Mouse (Mus musculus) ES-CJ7 (cell line): ENCODE results near the gene Flywch2.
"Not testable (repeated sequence)": the region's sequence is repeated elsewhere in the genome, so short reads cannot be mapped to it uniquely, and the experiment has no call there.

Experiments used
- DNase-seq: peaks from one replicate; pipeline ENCODE4 v3.0.0; 2011; ENCODE audit warnings: low read depth, low spot score

The Flywch2 gene

DNA sequence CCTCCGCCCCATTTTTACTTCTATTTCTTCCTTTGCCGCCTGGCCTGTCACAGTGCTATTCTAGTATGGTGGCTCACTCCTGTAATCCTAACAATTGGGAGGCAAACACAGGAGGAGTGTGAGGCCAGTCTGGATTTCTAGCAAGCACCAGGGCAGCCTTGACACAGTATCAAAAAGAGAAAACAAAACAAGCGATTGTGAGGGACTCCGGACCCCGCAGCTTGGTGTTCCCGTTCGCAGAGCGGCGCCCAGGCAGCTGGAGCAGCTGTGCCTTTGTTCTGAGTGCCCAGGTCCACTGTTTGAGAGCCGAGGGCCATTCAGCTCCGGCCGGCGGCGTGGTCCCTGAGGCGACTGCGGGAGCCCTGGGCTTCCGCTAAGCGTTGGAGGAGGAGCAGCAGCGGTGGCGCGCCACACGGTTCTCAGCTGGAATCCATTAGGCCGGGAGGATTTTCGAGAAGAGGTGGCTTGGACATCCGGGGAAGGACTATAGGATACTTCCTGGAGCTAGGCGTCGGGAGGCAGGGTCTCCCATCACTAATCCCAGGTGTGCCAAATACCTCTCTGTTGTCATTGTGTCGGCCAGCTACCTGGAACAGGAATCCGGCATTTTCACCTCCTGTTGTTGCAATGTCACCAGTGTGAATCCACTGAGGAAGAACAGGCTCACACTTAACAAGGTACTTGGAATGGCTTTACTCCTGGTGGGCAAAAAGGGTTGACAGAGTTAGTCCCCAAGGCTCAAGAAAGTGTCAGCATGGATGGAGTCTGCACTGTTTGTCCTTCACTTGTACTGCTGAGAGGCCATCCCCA, 4.6 kb upstream of the Flywch2 start, which contains the start of gene Srrm2:
Gene Srrm2, plus strand, starts transcription at position 264 of the 810 bp plus-strand sequence.
- no peak for DNase-seq

GRCm38 (mm10) chr17:23789749-23790268, 3.9 kb upstream of the Flywch2 start:
- DNase-seq: peak; percentile 88

- no peak for DNase-seq
Measured at GRCm38 (mm10) chr17:23788973-23789372, 3.1 kb upstream of the Flywch2 start.

GRCm38 (mm10) chr17:23786510-23786931, 640 bp upstream of the Flywch2 start:
- DNase-seq: no peak

DNA sequence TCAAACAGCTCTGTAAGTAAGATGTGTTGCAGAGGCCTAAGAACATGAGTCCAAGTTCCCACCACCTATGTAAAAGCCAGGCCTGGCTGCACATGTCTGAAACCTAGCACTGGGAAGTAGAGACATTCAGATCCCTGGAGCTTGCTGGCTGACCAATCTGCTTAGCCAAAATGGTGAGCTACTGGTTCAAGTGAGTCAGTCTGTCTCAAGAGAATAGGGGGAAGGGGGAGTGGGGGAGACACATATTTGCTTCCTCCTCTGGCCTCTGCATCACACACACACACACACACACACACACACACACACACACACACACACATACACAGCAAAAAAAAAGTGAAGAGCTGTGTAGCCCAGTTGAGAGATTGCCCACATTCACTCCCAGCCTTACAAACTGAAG, 2.5 kb downstream of the Flywch2 start:
- DNase-seq: no peak

GRCm38 (mm10) chr17:23778447-23778846, 7.4 kb downstream of the Flywch2 start:
- no peak for DNase-seq

DNA sequence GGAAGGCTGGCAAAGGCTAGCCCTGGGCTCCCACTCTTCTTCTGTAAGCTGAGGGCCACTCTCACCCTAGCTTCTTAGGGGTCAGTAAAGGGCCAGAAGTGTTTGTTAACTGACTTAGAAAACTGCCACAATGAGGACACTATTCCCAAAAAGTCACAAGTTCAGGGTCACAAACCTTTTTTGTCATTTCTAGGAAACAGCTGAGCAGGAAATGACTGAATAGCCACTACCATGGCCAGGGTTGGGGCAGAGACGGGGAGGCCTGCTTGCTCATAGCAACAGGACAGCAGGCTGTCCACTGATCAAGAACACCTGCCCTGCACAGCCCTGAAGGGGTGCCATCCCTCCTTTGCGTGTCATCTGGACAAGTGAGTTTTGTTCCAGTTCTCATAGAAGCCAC, 8.7 kb downstream of the Flywch2 start:
- DNase-seq: no peak

DNA sequence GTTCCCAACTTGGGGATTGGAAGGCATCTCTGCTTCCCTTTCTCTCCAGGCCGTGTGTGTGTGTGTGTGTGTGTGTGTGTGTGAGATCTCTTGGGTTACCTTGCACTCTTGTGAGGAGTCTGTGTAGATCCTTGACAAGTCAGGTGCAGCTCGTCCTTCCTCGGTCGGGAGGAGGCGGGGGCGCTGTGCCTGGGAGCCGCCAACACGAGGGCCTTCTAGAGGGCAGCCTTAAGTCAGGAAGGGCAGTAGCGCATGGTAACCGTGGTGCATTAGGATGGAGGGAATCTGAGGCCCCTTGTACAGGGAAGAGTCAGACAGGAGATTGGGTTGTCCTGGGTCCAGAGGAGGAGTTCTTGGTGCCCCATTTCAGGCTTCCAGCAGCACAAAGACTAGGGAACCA, 9.7 kb downstream of the Flywch2 start:
- DNase-seq: no peak

- peak; percentile 80 for DNase-seq
Measured at GRCm38 (mm10) chr17:23774090-23774489, 11.8 kb downstream of the Flywch2 start.

DNA sequence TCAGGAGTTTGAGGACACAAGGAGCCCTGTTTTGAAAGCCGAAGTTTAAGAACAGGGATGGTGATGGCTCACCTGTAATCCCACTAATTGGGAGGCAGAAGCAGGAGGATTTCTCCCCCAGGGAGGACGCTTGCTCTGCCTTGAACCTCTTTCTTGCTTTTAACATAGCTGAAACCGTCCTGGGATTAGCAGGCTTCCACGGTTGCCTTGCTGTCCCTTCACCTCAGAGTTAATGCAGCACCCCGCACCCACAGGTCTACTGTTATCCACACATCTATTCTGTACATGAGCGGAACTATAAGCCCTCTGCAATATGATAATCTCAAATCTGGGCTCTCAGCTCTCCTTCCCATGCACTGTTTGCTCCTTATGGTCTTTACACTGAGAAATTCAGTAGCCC, 12.2 kb downstream of the Flywch2 start:
- DNase-seq: no peak

DNA sequence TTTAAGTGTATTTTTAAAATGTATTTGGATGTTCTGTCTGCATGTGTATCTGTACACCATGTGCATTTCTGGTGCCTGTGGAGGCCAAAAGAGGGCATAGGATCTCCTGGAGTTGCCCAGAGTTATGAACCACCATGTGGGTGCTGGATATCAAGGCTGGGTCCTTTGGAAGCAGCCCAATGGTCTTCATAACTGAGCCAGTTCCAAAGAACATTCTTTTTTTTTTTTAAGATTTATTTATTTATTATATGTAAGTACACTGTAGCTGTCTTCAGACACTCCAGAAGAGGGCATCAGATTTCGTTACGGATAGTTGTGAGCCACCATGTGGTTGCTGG, 13.7 kb downstream of the Flywch2 start:
- not testable (repeated sequence) for DNase-seq

DNA sequence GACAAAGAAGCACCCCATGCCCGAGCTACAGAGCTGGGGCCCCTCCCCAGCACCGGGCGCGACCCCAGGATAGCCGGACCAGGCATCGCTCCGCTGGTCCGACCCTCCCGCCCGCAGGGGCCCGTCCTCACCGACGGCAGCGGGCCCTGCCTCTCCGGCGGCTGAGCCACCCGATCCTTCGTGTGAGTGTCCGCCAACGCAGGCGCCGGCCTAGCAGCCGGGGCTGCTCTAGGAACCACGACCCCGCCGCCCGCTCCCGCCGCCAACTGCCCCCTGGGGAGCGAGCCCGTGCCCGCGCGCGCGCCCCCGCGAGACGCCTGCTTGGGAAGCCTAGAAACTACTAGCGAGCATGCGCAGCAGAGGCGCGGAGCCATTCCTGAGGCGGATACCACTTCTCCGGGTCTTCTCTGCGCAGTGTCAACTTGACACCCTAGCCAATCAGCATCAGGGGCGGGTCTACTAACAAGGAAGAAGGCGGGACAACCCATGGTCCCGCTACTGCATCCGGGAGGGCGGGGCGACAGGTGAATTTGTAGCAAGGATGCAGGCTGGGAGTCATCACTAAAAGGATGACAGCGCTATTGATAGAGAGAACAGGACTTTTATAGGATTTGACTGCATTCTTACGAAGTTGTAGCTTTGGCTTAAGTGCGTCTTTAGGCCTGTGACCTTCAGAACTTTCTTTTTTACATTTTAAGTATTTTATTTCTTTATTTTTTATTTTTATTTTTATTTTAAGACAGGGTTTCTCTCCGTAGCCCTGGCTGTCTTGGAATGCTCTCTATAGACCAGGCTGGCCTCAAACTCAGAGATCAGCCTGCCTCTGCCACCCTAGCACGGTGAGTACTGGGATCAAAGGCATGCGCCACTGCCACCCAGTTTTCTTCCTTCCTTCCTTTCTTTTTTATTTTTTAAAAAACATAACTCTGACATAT, 14.3 kb downstream of the Flywch2 start, which contains the start of gene Flywch1:
Gene Flywch1, minus strand, starts transcription at position 319 of the 935 bp plus-strand sequence.
- peak; percentile 100 for DNase-seq

DNA sequence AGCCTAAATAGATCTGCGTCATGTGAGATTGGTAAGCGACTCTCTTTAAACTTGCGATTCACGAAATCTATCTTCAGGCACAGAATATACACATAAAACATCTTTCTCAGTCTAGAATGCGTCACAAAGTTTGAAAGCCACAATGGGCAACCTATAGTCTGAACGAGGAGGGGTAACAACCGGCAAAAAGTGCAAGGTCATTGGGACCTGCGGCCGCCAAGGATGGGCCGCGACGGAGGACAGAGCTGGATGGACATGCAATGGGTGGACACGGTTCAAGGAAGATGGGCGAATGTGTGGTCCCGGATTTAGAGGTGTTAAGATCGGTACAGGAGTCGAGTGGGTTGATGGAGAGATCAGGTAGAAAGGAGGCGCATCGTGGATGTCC, 15.0 kb downstream of the Flywch2 start:
- no peak for DNase-seq

DNA sequence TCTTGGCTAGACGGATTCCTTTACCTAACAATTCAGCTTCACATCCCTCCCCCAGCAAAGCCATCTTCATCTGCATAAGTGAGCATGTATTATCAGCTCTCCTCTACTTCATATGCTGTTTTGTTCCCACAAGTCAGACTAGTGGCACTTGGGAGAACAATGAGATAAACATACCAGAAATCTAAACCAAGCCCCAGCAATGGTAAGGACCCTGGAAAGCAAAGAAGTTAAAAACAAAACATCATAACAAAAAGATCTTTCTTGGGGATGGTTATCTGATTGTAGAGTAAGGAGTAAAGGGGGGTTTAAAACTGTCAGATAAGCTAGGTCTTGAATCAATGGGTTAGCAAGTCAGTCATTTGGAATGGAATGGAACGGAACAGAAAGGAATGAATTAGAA, 15.4 kb downstream of the Flywch2 start:
- DNase-seq: no peak

DNA sequence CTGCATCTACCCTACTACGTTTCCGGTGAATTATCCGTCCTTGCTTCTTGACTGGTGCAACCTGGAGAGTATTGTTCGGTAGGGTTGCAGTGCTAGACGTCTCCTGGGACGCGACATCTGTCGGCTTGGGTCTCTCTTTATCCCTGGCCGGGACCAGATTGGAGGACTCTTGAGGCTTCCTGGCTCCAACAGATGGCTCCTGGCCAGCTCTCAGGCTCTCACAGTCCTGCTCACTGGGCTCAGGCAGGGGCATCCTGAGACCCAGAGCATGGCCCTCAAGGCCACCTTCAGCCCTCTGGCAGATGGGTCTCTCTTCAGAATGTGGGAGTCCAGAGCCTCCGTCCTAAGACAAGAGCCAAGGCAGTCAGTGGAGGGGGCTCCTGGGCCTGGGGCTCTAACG, 22.9 kb downstream of the Flywch2 start:
- DNase-seq: no peak

GRCm38 (mm10) chr17:23761155-23761554, 24.7 kb downstream of the Flywch2 start:
- DNase-seq: no peak

- peak; percentile 58 for DNase-seq
Measured at GRCm38 (mm10) chr17:23760231-23760630, 25.6 kb downstream of the Flywch2 start.

- DNase-seq: peak; percentile 83
Measured at GRCm38 (mm10) chr17:23758801-23759200, 27.1 kb downstream of the Flywch2 start.

DNA sequence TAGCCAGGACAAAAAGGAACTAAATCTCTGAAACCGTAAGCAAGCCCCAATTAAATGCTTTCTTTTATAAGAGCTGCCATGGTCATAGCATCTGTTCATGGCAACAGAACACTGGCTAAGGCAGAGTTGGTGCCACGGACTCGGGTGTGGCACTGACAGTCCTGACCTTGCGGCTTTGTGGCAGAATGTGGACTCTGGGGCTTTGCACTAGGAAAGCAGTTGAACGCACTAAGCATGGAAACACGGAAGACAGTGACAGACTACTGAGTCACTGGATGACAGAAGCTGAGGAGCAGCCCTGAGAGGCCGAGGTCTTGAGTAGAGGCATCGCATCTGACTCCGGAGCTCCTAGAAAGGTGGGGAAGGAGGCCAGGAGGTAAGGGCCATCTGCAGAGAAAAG, 28.3 kb downstream of the Flywch2 start:
- no peak for DNase-seq

DNA sequence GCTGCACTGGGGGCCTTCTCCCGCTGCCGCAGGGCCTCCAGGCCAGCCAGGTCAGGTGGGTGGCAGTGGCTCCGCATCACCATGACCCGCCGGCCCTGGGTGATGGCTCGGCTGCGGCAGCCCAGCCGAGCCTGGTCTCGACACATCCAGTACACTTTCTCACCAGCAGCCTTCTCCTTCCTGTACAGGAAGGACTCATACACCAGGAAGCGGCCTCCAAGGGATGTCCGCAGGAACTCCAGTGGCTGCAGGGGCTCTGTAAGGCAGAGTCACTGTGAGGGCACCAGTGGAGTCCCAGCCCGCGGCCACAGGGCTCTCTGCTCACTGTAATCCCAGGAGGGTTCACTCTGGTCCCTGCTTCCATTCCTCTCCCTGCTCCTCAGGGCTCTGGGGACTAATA, 30.2 kb downstream of the Flywch2 start:
- DNase-seq: no peak

GRCm38 (mm10) chr17:23749400-23750191, 36.3 kb downstream of the Flywch2 start:
- no peak for DNase-seq
